Comparison of ENCODE assay signal across 17 mouse cellular contexts in the genomic region with DNA sequence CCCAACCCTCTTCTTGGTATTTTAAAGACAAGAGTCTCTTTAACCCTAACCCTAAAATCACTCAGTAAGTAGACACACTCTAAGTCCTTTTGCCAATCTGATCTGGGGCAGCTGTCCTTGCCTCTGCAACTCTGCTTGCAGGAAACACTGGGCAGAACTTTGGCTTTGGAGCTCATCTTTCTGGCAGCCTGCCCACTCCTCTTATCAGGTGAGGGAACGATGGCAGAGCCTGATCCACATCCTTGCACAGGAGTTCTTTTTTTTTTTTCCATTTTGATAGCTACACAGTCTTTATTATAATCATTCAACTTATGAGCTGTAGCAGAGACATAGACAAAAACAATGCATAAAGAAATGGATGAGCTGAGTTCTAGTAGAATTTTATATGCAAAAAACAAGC. TPM values are rescaled to one million over a fixed set of nuclear protein-coding genes. Genes with fewer than 3 reads are reported as not detected.
DNase-seq lines count a peak whose midpoint lies in the region; ATAC-seq lines count a peak whose summit lies in the region.
"Had no signal": no experiment of that assay in that cellular context is flagged by ENCODE, and none has a peak within 500 bp of the region (broad histone marks: within the 10 kb centered on the region; RNA-seq: fewer than 3 reads in every experiment).

No protein-coding gene starts in this region.

- ATAC-seq in monocyte, adult 5-6 weeks (replicated peaks; ENCODE audit: insufficient number of reproducible peaks, low FRiP score, low TSS enrichment, poor library complexity, severe bottlenecking), result no peak
- ATAC-seq: CD4-positive, CD25-positive, alpha-beta regulatory T cell, adult 4 months; forebrain, embryonic 15.5 days had no signal

- DNase-seq in adrenal gland, adult (ENCODE audit: inconsistent age in 2 of 2, low spot score in 1 of 2), result peak; percentile 48 to 68
- DNase-seq in adrenal gland, postnatal 4 days (ENCODE audit: low spot score in 2 of 2), result no peak
- DNase-seq in kidney, postnatal 25 days, result peak; percentile 48 to 49
- DNase-seq in kidney, adult 9 months, result no peak
- peak; percentile 24 for DNase-seq in 416B (ENCODE audit: low read depth)
- DNase-seq in adrenal gland, postnatal 36 days, result peak; percentile 58 to 65
- DNase-seq in frontal cortex, adult 2 months (ENCODE audit: extremely low spot score in 1 of 2, low spot score in 1 of 2), result no peak
- DNase-seq: embryo, embryonic 11 days; kidney, adult 11 months; liver, embryonic 13.5 days; right cerebral cortex, postnatal 14 days; spleen, adult 18-20 months; thymus, adult 18-20 months; thymus, postnatal 4 days had no signal

RNA-seq across cellular contexts. Expression of a gene that starts 21.4 kb away (rescaled TPM):
- 100 to 1,000 TPM; 127 to 128 TPM for total RNA-seq in adrenal gland, postnatal 4 days (2021)
- 100 to 1,000 TPM; 112 to 117 TPM for total RNA-seq in adrenal gland, postnatal 36 days (2021)
- total RNA-seq in monocyte, adult 5-6 weeks (2017), result 44.2 to 65.0 TPM (median 58.3 TPM) in 3 replicates
- polyA plus RNA-seq in frontal cortex, adult 2 months (2012; rRNA removed), result 91.0 and 101 TPM in 2 replicates

Comparison
In these comparisons a context has a peak if more than half of its experiments do, and no peak if none do; other contexts are left out.
1. DNase-seq: peak in adrenal gland, adult (2 of 2), kidney, postnatal 25 days (2 of 2), 416B (single experiment) and adrenal gland, postnatal 36 days (2 of 2); none in adrenal gland, postnatal 4 days (0 of 2), kidney, adult 9 months (single experiment) and frontal cortex, adult 2 months (0 of 2).